Mouse (Mus musculus): Measurements from ENCODE around the gene Trappc2l. TPM values are rescaled to one million over a fixed set of nuclear protein-coding genes. Genes with fewer than 3 reads are reported as not detected.
A peak's percentile ranks its signal among the peaks of the same experiment; 100 is the strongest.

The Trappc2l gene
- 132 and 142 TPM in 2 replicates for polyA plus RNA-seq (2012; rRNA removed)

GRCm38 (mm10) chr8:122611295-122612133 is at the start of gene Trappc2l, which contains the start of gene Galns:
Gene Trappc2l, plus strand, starts transcription at chr8:122611640.
Gene Galns, minus strand, starts transcription at chr8:122611463.
- TF ChIP-seq CTCF (IDR thresholded peaks at IDR 0.05; ENCODE audit: borderline replicate concordance, extremely low read depth, insufficient read depth, insufficient read length), result peak; percentile 29; the same call in 1 of the 2 replicates
- TF ChIP-seq POLR2A (IDR thresholded peaks at IDR 0.05; ENCODE audit: borderline replicate concordance, extremely low read depth, insufficient read depth, insufficient read length, poor library complexity, severe bottlenecking), result peak; percentile 37; the same call in 1 of the 2 replicates
- peak; percentile 99 for DNase-seq (ENCODE audit: low read depth)

GRCm38 (mm10) chr8:122564363-122565352 is 46.8 kb upstream of the Trappc2l start:
- TF ChIP-seq CTCF (IDR thresholded peaks at IDR 0.05; ENCODE audit: borderline replicate concordance, extremely low read depth, insufficient read depth, insufficient read length) (no peak), POLR2A (IDR thresholded peaks at IDR 0.05; ENCODE audit: borderline replicate concordance, extremely low read depth, insufficient read depth, insufficient read length, poor library complexity, severe bottlenecking) (no peak)
- no peak for DNase-seq (ENCODE audit: low read depth)

- DNase-seq (ENCODE audit: low read depth), result peak; percentile 26
Measured at GRCm38 (mm10) chr8:122566766-122567165, 44.7 kb upstream of the Trappc2l start.

GRCm38 (mm10) chr8:122567361-122568108 is 43.9 kb upstream of the Trappc2l start, which contains the start of gene Cdt1:
Gene Cdt1, plus strand, starts transcription at chr8:122568015.
- TF ChIP-seq POLR2A (IDR thresholded peaks at IDR 0.05; ENCODE audit: borderline replicate concordance, extremely low read depth, insufficient read depth, insufficient read length, poor library complexity, severe bottlenecking) (peak; percentile 62; the same call in 1 of the 2 replicates), CTCF (IDR thresholded peaks at IDR 0.05; ENCODE audit: borderline replicate concordance, extremely low read depth, insufficient read depth, insufficient read length) (no peak)

More at GRCm38 (mm10) chr8:122566766-122567165, 44.7 kb upstream of the Trappc2l start:
- no peak for TF ChIP-seq CTCF (IDR thresholded peaks at IDR 0.05; ENCODE audit: borderline replicate concordance, extremely low read depth, insufficient read depth, insufficient read length)
- no peak for TF ChIP-seq POLR2A (IDR thresholded peaks at IDR 0.05; ENCODE audit: borderline replicate concordance, extremely low read depth, insufficient read depth, insufficient read length, poor library complexity, severe bottlenecking)

GRCm38 (mm10) chr8:122568109-122568504 is 43.3 kb upstream of the Trappc2l start:
- no peak for TF ChIP-seq CTCF (IDR thresholded peaks at IDR 0.05; ENCODE audit: borderline replicate concordance, extremely low read depth, insufficient read depth, insufficient read length)
- DNase-seq (ENCODE audit: low read depth), result no peak

More at GRCm38 (mm10) chr8:122567361-122568108, 43.9 kb upstream of the Trappc2l start, which contains the start of gene Cdt1:
- peak; percentile 98 for DNase-seq (ENCODE audit: low read depth)

GRCm38 (mm10) chr8:122568881-122569309 is 42.5 kb upstream of the Trappc2l start:
- no peak for DNase-seq (ENCODE audit: low read depth)
- TF ChIP-seq CTCF (IDR thresholded peaks at IDR 0.05; ENCODE audit: borderline replicate concordance, extremely low read depth, insufficient read depth, insufficient read length) (no peak), POLR2A (IDR thresholded peaks at IDR 0.05; ENCODE audit: borderline replicate concordance, extremely low read depth, insufficient read depth, insufficient read length, poor library complexity, severe bottlenecking) (no peak)

GRCm38 (mm10) chr8:122569329-122569728 is 42.1 kb upstream of the Trappc2l start:
- TF ChIP-seq CTCF (IDR thresholded peaks at IDR 0.05; ENCODE audit: borderline replicate concordance, extremely low read depth, insufficient read depth, insufficient read length) (no peak), POLR2A (IDR thresholded peaks at IDR 0.05; ENCODE audit: borderline replicate concordance, extremely low read depth, insufficient read depth, insufficient read length, poor library complexity, severe bottlenecking) (no peak)
- no peak for DNase-seq (ENCODE audit: low read depth)

- TF ChIP-seq CTCF (IDR thresholded peaks at IDR 0.05; ENCODE audit: borderline replicate concordance, extremely low read depth, insufficient read depth, insufficient read length) (no peak), POLR2A (IDR thresholded peaks at IDR 0.05; ENCODE audit: borderline replicate concordance, extremely low read depth, insufficient read depth, insufficient read length, poor library complexity, severe bottlenecking) (no peak)
- no peak for DNase-seq (ENCODE audit: low read depth)
Measured at GRCm38 (mm10) chr8:122569996-122570395, 41.4 kb upstream of the Trappc2l start.

- no peak for DNase-seq (ENCODE audit: low read depth)
Measured at GRCm38 (mm10) chr8:122571153-122571552, 40.3 kb upstream of the Trappc2l start.

GRCm38 (mm10) chr8:122571750-122572267 is 39.6 kb upstream of the Trappc2l start:
- DNase-seq (ENCODE audit: low read depth), result no peak
- TF ChIP-seq POLR2A (IDR thresholded peaks at IDR 0.05; ENCODE audit: borderline replicate concordance, extremely low read depth, insufficient read depth, insufficient read length, poor library complexity, severe bottlenecking), result no peak
- TF ChIP-seq CTCF (IDR thresholded peaks at IDR 0.05; ENCODE audit: borderline replicate concordance, extremely low read depth, insufficient read depth, insufficient read length), result no peak

More at GRCm38 (mm10) chr8:122571153-122571552, 40.3 kb upstream of the Trappc2l start:
- TF ChIP-seq CTCF (IDR thresholded peaks at IDR 0.05; ENCODE audit: borderline replicate concordance, extremely low read depth, insufficient read depth, insufficient read length), result no peak
- TF ChIP-seq POLR2A (IDR thresholded peaks at IDR 0.05; ENCODE audit: borderline replicate concordance, extremely low read depth, insufficient read depth, insufficient read length, poor library complexity, severe bottlenecking), result no peak
